ENCODE assay signal across 8 mouse cellular contexts in the genomic region with DNA sequence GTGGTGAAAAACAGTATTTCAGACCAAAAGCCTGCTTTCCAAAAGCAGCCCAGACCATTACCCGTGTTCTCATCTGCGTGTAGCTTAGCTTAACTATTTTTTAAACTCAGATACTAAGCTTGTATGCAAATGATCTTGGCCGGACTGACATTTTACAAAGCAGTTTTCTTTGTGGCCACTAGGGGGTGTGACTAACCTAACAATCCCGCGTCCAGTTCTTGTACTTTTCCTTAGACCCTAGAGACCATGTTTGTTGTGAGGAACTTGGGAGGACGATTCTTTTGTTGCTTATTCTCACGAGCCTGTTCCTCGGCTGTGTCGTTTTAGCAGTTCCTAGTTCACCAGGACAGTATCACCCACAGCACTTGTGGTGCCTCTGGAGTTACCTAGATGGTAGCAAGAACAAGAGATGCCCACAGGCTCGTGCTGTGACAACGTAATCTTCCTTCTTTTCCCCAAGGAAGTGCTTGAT.
A peak's percentile ranks its signal among the peaks of the same experiment; 100 is the strongest.
DNase-seq lines count a peak whose midpoint lies in the region; ATAC-seq and TF ChIP-seq lines count a peak whose summit lies in the region.

No protein-coding gene starts in this region.

- peaks cover 11 to 38% of the 10 kb centered on the region in 2 experiments for H3K36me3 ChIP-seq in CH12.LX (replicated peaks in 1 of 2; ENCODE audit: control insufficient read depth in 1 of 2, insufficient read depth in 1 of 2, low read length in 1 of 2)
- peaks cover 24% of the 10 kb centered on the region for H3K36me3 ChIP-seq in embryonic facial prominence, embryonic 13.5 days
- H3K36me3 ChIP-seq in heart, postnatal 0 days (replicated peaks; ENCODE audit: control insufficient read depth, insufficient read depth, low read length), result peaks cover 52% of the 10 kb centered on the region
- H3K36me3 ChIP-seq in kidney, postnatal 0 days (ENCODE audit: insufficient read depth, low read length), result peaks cover 12% of the 10 kb centered on the region; the same call in 1 of the 2 replicates
- H3K36me3 ChIP-seq in liver, embryonic 14.5 days (replicated peaks; ENCODE audit: control insufficient read depth, insufficient read depth, low read depth), result no peaks in the 10 kb centered on the region; the same call in 1 of the 2 replicates

- H3K4me3 ChIP-seq in CH12.LX (replicated peaks in 1 of 3; ENCODE audit: low read depth in 2 of 3, low read length in 2 of 3, poor library complexity in 1 of 3), result no peak overlapping the region
- peak overlapping the region; percentile 20 for H3K4me3 ChIP-seq in embryonic facial prominence, embryonic 13.5 days
- no peak overlapping the region for H3K4me3 ChIP-seq in heart, postnatal 0 days (ENCODE audit: low read depth, low read length)
- no peak overlapping the region for H3K4me3 ChIP-seq in kidney, postnatal 0 days (replicated peaks; ENCODE audit: low read depth, low read length)
- no peak overlapping the region for H3K4me3 ChIP-seq in liver, embryonic 14.5 days (ENCODE audit: insufficient read depth in 1 of 2, low read depth in 2 of 2, low read length in 2 of 2)

- WGBS in embryonic facial prominence, embryonic 13.5 days, result 14% methylated on average over 11 of the region's 11 CpGs
- WGBS in heart, postnatal 0 days, result 15% methylated on average over 11 of the region's 11 CpGs
- 16% methylated on average over 11 of the region's 11 CpGs for WGBS in kidney, postnatal 0 days
- 19% methylated on average over 11 of the region's 11 CpGs for WGBS in liver, embryonic 14.5 days (ENCODE audit: insufficient replicate concordance)

- H3K4me1 ChIP-seq in CH12.LX (ENCODE audit: control insufficient read depth in 1 of 2, insufficient read depth in 2 of 2), result peaks cover 5 to 15% of the 10 kb centered on the region in 2 experiments; a peak in 3 of 4 replicates
- peaks cover 4% of the 10 kb centered on the region; the same call in 1 of the 2 replicates for H3K4me1 ChIP-seq in embryonic facial prominence, embryonic 13.5 days
- H3K4me1 ChIP-seq in heart, postnatal 0 days (ENCODE audit: control insufficient read depth, insufficient read depth), result 0 out of 2 replicates have a peak, but pooled peaks cover 4% of the 10 kb centered on the region
- H3K4me1 ChIP-seq in kidney, postnatal 0 days (replicated peaks; ENCODE audit: insufficient read depth, low read length), result no peaks in the 10 kb centered on the region
- peaks cover 16 to 19% of the 10 kb centered on the region in 2 experiments for H3K4me1 ChIP-seq in liver, embryonic 14.5 days (replicated peaks; ENCODE audit: control insufficient read depth in 2 of 2, insufficient read depth in 2 of 2, low read length in 1 of 2)

- dilution Hi-C loops in CH12.LX (cut with MboI; ENCODE audit: extremely low pct_ligation_motif_present, extremely low pct_unique_long_range_greater_than_20kb, low sequenced_read_pairs), result no loop called here

- ATAC-seq in embryonic facial prominence, embryonic 13.5 days (ENCODE audit: insufficient number of reproducible peaks, insufficient read depth, low FRiP score, low TSS enrichment, low read depth), result no peak
- peak; percentile 55; the same call in 1 of the 2 replicates for ATAC-seq in heart, postnatal 0 days (ENCODE audit: insufficient read depth, low read depth)
- peak; percentile 57; the same call in 1 of the 2 replicates for ATAC-seq in kidney, postnatal 0 days (replicated peaks; ENCODE audit: low FRiP score, low read depth)
- peak; percentile 74 for ATAC-seq in liver, embryonic 14.5 days (ENCODE audit: insufficient read depth)

- TF ChIP-seq POLR2A in CH12.LX (IDR thresholded peaks at IDR 0.05; ENCODE audit: low read depth, low read length), result no peak

- no peak for TF ChIP-seq EP300 in CH12.LX (IDR thresholded peaks at IDR 0.05; ENCODE audit: low read length)
- TF ChIP-seq EP300 in heart, postnatal 0 days (IDR thresholded peaks at IDR 0.05; ENCODE audit: low read depth), result no peak
- TF ChIP-seq EP300 in liver, embryonic 14.5 days (IDR thresholded peaks at IDR 0.05; ENCODE audit: low read depth), result peak; percentile 26; the same call in 1 of the 2 replicates

- in situ Hi-C loops in CH12.LX (cut with MboI; ENCODE audit: low pct_ligation_motif_present, low pct_unique_long_range_greater_than_20kb, low sequenced_read_pairs), result loop anchor here (5.0 kb wide), 1 partner anchor 114 kb away; no protein-coding TSS in a partner anchor

- no peak overlapping the region for H3K9ac ChIP-seq in CH12.LX (ENCODE audit: insufficient read depth, low read depth)
- peak overlapping the region; percentile 60; the same call in 1 of the 2 replicates for H3K9ac ChIP-seq in embryonic facial prominence, embryonic 13.5 days
- no peak overlapping the region for H3K9ac ChIP-seq in heart, postnatal 0 days (replicated peaks; ENCODE audit: low read depth, low read length)
- H3K9ac ChIP-seq in kidney, postnatal 0 days (ENCODE audit: low read depth, low read length), result no peak overlapping the region
- H3K9ac ChIP-seq in liver, embryonic 14.5 days (replicated peaks), result no peak overlapping the region; the same call in 1 of the 2 replicates

- H3K27me3 ChIP-seq in CH12.LX (replicated peaks), result no peaks in the 10 kb centered on the region
- no peaks in the 10 kb centered on the region for H3K27me3 ChIP-seq in embryonic facial prominence, embryonic 13.5 days
- H3K27me3 ChIP-seq in heart, postnatal 0 days (ENCODE audit: control insufficient read depth, insufficient read depth, low read length), result no peaks in the 10 kb centered on the region
- no peaks in the 10 kb centered on the region for H3K27me3 ChIP-seq in kidney, postnatal 0 days (ENCODE audit: insufficient read depth, low read length)
- H3K27me3 ChIP-seq in liver, embryonic 14.5 days (ENCODE audit: control insufficient read depth, insufficient read depth, low read length), result no peaks in the 10 kb centered on the region

- no peak overlapping the region for H3K27ac ChIP-seq in CH12.LX (ENCODE audit: insufficient read depth, low read depth)
- H3K27ac ChIP-seq in embryonic facial prominence, embryonic 13.5 days, result no peak overlapping the region; the same call in 1 of the 2 replicates
- H3K27ac ChIP-seq in heart, postnatal 0 days (ENCODE audit: low read depth), result no peak overlapping the region
- H3K27ac ChIP-seq in kidney, postnatal 0 days, result no peak overlapping the region
- H3K27ac ChIP-seq in liver, embryonic 14.5 days, result peak overlapping the region; percentile 23

- H3K4me2 ChIP-seq in CH12.LX (ENCODE audit: insufficient read depth, low read depth, poor library complexity, severe bottlenecking), result no peak overlapping the region
- peak overlapping the region; percentile 46 for H3K4me2 ChIP-seq in embryonic facial prominence, embryonic 13.5 days
- H3K4me2 ChIP-seq in heart, postnatal 0 days (ENCODE audit: low read depth, low read length), result no peak overlapping the region
- H3K4me2 ChIP-seq in kidney, postnatal 0 days (ENCODE audit: low read length), result no peak overlapping the region
- H3K4me2 ChIP-seq in liver, embryonic 14.5 days (ENCODE audit: low read depth), result peak overlapping the region; percentile 42

- peak; percentile 62 for DNase-seq in CH12.LX (ENCODE audit: extremely low read depth)
- peak; percentile 21 to 58 for DNase-seq in adrenal gland, postnatal 36 days
- DNase-seq in heart, postnatal 0 days (ENCODE audit: low spot score), result peak; percentile 91
- DNase-seq in kidney, postnatal 0 days (ENCODE audit: low spot score), result peak; percentile 97
- DNase-seq in liver, embryonic 14.5 days (ENCODE audit: low read depth in 3 of 3, low spot score in 3 of 3), result peak; percentile 55 to 65 (median 58)
- DNase-seq in neural tube, embryonic 10.5 days (ENCODE audit: extremely low spot score, low spot score), result peak; percentile 52
- peak; percentile 49 for DNase-seq in thymus, postnatal 25 days

- no peaks in the 10 kb centered on the region for H3K9me3 ChIP-seq in CH12.LX (replicated peaks; ENCODE audit: low read length)
- no peaks in the 10 kb centered on the region for H3K9me3 ChIP-seq in embryonic facial prominence, embryonic 13.5 days
- no peaks in the 10 kb centered on the region for H3K9me3 ChIP-seq in heart, postnatal 0 days (replicated peaks; ENCODE audit: control insufficient read depth, low read length)
- H3K9me3 ChIP-seq in kidney, postnatal 0 days (replicated peaks; ENCODE audit: low read length), result no peaks in the 10 kb centered on the region
- no peaks in the 10 kb centered on the region for H3K9me3 ChIP-seq in liver, embryonic 14.5 days (ENCODE audit: control insufficient read depth, low read length)

- H3K79me2 ChIP-seq in CH12.LX (replicated peaks; ENCODE audit: control insufficient read depth, extremely low read depth, insufficient read depth, poor library complexity, severe bottlenecking), result no peaks in the 10 kb centered on the region

- TF ChIP-seq RAD21 in CH12.LX (IDR thresholded peaks at IDR 0.05; ENCODE audit: low read depth, low read length), result peak; percentile 98

- peak; percentile 88 to 97 for TF ChIP-seq CTCF in CH12.LX (conservative IDR thresholded peaks at IDR 0.05 in 1 of 2, IDR thresholded peaks at IDR 0.05 in 1 of 2; ENCODE audit: low read depth in 2 of 2, low read length in 2 of 2)
- TF ChIP-seq CTCF in heart, postnatal 0 days (IDR thresholded peaks at IDR 0.05; ENCODE audit: low read depth), result peak; percentile 91
- peak; percentile 96 for TF ChIP-seq CTCF in kidney, postnatal 0 days (IDR thresholded peaks at IDR 0.05; ENCODE audit: low read depth)
- peak; percentile 89 for TF ChIP-seq CTCF in liver, embryonic 14.5 days (IDR thresholded peaks at IDR 0.05; ENCODE audit: low read depth)

TF ChIP-seq in CH12.LX, 34 proteins besides CTCF, POLR2A, EP300 and RAD21:
- TF ChIP-seq NRF1 (IDR thresholded peaks at IDR 0.05; ENCODE audit: low read depth, low read length) (no peak), NELFE (IDR thresholded peaks at IDR 0.05; ENCODE audit: low read depth, low read length) (peak; percentile 31; the same call in 1 of the 2 replicates), SMC3 (IDR thresholded peaks at IDR 0.05; ENCODE audit: low read depth, low read length) (peak; percentile 95), ZC3H11A (IDR thresholded peaks at IDR 0.05; ENCODE audit: low read depth, low read length) (peak; percentile 90), BHLHE40 (IDR thresholded peaks at IDR 0.05; ENCODE audit: low read depth, low read length) (no peak), ZMIZ1 (IDR thresholded peaks at IDR 0.05; ENCODE audit: low read depth, low read length) (no peak), JUND (conservative IDR thresholded peaks at IDR 0.05; ENCODE audit: low read depth, low read length) (no peak), MAFK (IDR thresholded peaks at IDR 0.05; ENCODE audit: insufficient replicate concordance, low read length) (no peak), E2F4 (IDR thresholded peaks at IDR 0.05; ENCODE audit: insufficient replicate concordance, low read depth, low read length) (no peak)

Comparison
In these comparisons a context has a peak if more than half of its experiments do, and no peak if none do; other contexts are left out.
1. DNase-seq: peak in every context shown above with its lines; median percentile 97 in kidney, postnatal 0 days; 91 in heart, postnatal 0 days; 62 in CH12.LX; 58 in liver, embryonic 14.5 days; 52 in neural tube, embryonic 10.5 days; 49 in thymus, postnatal 25 days; 40 in adrenal gland, postnatal 36 days.
2. H3K4me2 ChIP-seq: peak in embryonic facial prominence, embryonic 13.5 days (single experiment) and liver, embryonic 14.5 days (single experiment); none in CH12.LX (single experiment), heart, postnatal 0 days (single experiment) and kidney, postnatal 0 days (single experiment).
3. Peak in every context shown above with its lines, with median percentiles within 50 percentile points of each other: CTCF ChIP-seq.